Mouse (Mus musculus) intestine, embryonic 14.5 days (tissue): Measurements from ENCODE around the gene Comt. TPM values are rescaled to one million over a fixed set of nuclear protein-coding genes. Genes with fewer than 3 reads are reported as not detected.

Source experiments
- ATAC-seq: fragments of 200-750 bp; cut with Nextera tagmentation; replicated peaks from 2 replicates; pipeline ENCODE4 v1.8.0; 2017; ENCODE audit warnings: low read depth, moderate number of reproducible peaks, moderate TSS enrichment, moderate library complexity; ENCODE audit not compliant: low FRiP score, low TSS enrichment
- DNase-seq: peaks from one replicate; pipeline ENCODE4 v3.0.0-alpha.2; 2018; ENCODE audit warnings: low spot score
- H3K27ac ChIP-seq: fragments of 300-500 bp; sonication (generic); 2 replicates; pipeline ENCODE4 v1.5.1; 2014; ENCODE audit warnings: low read depth, mild to moderate bottlenecking, control low read depth
- H3K27me3 ChIP-seq: fragments of 300-500 bp; sonication (generic); replicated peaks from 2 replicates; pipeline ENCODE4 v1.6.1; 2014; ENCODE audit warnings: low read length, control low read depth; ENCODE audit not compliant: control insufficient read depth, insufficient read depth
- H3K36me3 ChIP-seq: fragments of 300-500 bp; sonication (generic); 2 replicates; pipeline ENCODE4 v1.6.1; 2014; ENCODE audit warnings: low read length, control low read depth; ENCODE audit not compliant: control insufficient read depth, insufficient read depth
- H3K4me1 ChIP-seq: fragments of 300-500 bp; sonication (generic); replicated peaks from 2 replicates; pipeline ENCODE4 v1.6.1; 2014; ENCODE audit warnings: low read length, control low read depth, mixed read lengths; ENCODE audit not compliant: control insufficient read depth, insufficient read depth
- H3K4me2 ChIP-seq: fragments of 300-500 bp; sonication (generic); 2 replicates; pipeline ENCODE4 v1.6.1; 2014; ENCODE audit warnings: low read length
- H3K4me3 ChIP-seq: fragments of 300-500 bp; sonication (generic); 2 replicates; pipeline ENCODE4 v1.5.1; 2014; ENCODE audit warnings: low read depth, low read length, control low read depth, mixed read lengths
- H3K9ac ChIP-seq: fragments of 300-500 bp; sonication (generic); 2 replicates; pipeline ENCODE4 v1.6.1; 2014; ENCODE audit warnings: mild to moderate bottlenecking, low read length
- H3K9me3 ChIP-seq: fragments of 300-500 bp; sonication (generic); 2 replicates; pipeline ENCODE4 v1.6.1; 2016; ENCODE audit warnings: low read length, control low read depth; ENCODE audit not compliant: control insufficient read depth
- WGBS: fragments of 180-500 bp; shearing (Covaris S2); extraction: QIAGEN DNeasy Blood & Tissue Kit; methylation state at CpG from one replicate; pipeline ENCODE4 v1.1.7; 2014; 5-methylcytosine and 5-hydroxymethylcytosine counted together
- polyA plus RNA-seq: library from polyadenylated mRNA; unstranded; fragments of >200 nt; fragmentation: Nextera tagmentation; extraction: Ambion mirVana; gene quantifications from 2 replicates; pipeline ENCODE4 v1.2.1, GENCODE M21; 2014

Gene Comt
- polyA plus RNA-seq, 1 experiment from 2014 or later: 95.6 TPM

DNA sequence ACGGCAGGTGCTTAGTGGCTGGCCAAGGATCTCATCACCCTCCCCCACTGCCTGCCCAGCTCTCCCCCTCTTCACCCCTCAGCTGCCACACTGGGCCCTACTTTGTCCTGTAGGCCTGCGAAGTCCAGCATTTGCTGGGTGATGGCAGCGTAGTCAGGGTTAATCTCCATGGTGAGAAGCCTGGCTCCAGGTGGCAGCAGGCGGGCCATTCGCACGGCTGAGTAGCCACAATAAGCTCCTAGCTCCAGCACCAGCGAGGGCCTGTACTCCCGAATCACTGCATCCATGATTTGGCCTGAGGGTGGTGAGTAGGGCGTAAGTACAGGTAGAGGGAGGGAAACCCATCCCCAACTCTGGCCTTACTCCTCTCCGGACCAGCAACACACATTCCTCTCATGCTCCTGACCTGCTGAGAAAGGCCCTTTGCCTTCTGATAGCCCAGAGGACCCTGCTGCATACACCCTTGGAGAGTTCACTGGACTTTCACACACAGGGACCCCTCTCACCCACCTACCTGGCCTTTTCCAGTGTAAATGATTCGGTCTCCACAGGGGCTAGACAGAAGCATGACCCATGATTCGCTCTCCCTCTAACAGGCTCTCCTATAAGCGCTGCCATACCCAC is 15.5 kb downstream of the Comt start:
- Histone ChIP-seq H3K4me1 (peaks cover 3% of the 10 kb centered on the region), H3K9me3 (no peaks in the 10 kb centered on the region), H3K4me3 (no peak overlapping the region), H3K36me3 (peaks cover 58% of the 10 kb centered on the region), H3K27ac (no peak overlapping the region), H3K4me2 (no peak overlapping the region), H3K27me3 (no peaks in the 10 kb centered on the region), H3K9ac (no peak overlapping the region)
- 88% methylated on average over 13 of the region's 13 CpGs for WGBS
- DNase-seq: no peak
- no peak for ATAC-seq

GRCm38 (mm10) chr16:18410418-18410817 is 16.2 kb downstream of the Comt start:
- Histone ChIP-seq H3K4me1 (no peaks in the 10 kb centered on the region), H3K9me3 (no peaks in the 10 kb centered on the region), H3K27ac (no peak overlapping the region), H3K27me3 (no peaks in the 10 kb centered on the region), H3K4me2 (no peak overlapping the region), H3K36me3 (peaks cover 55% of the 10 kb centered on the region), H3K9ac (no peak overlapping the region), H3K4me3 (no peak overlapping the region)
- 87% methylated on average over 5 of the region's 5 CpGs for WGBS
- DNase-seq (no peak), ATAC-seq (no peak)

DNA sequence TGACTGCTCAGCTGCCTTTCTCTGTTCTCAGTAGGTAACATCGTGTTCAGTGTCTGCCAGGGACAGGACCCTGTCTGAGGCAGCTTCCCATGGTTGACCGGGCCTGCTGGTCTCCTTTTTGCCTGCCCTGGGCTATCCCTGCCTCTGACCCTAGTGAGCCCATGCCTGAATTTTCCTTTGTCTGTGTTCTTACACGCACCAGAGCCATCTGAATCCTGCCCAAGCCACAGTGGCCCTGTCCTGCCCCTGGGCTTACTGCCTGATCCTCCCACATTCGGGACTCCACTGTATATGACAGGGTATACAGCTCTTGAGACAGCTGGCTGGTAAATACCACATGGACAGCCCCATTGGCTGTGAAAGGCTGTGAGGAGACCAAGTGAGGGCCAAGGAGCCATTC is 16.9 kb downstream of the Comt start:
- H3K27me3 ChIP-seq: no peaks in the 10 kb centered on the region
- H3K4me2 ChIP-seq: no peak overlapping the region
- no peak overlapping the region for H3K4me3 ChIP-seq
- DNase-seq (no peak), ATAC-seq (no peak)
- no peak overlapping the region for H3K9ac ChIP-seq
- no peak overlapping the region for H3K27ac ChIP-seq
- no peaks in the 10 kb centered on the region for H3K4me1 ChIP-seq
- peaks cover 55% of the 10 kb centered on the region for H3K36me3 ChIP-seq
- H3K9me3 ChIP-seq: no peaks in the 10 kb centered on the region
- 70% methylated on average over 4 of the region's 4 CpGs for WGBS

GRCm38 (mm10) chr16:18407912-18408311 is 18.7 kb downstream of the Comt start:
- Histone ChIP-seq H3K27ac (no peak overlapping the region), H3K4me3 (no peak overlapping the region), H3K9ac (no peak overlapping the region), H3K9me3 (no peaks in the 10 kb centered on the region), H3K27me3 (no peaks in the 10 kb centered on the region), H3K36me3 (peaks cover 69% of the 10 kb centered on the region), H3K4me2 (no peak overlapping the region), H3K4me1 (no peaks in the 10 kb centered on the region)
- 75% methylated on average over 7 of the region's 7 CpGs for WGBS
- ATAC-seq (no peak), DNase-seq (no peak)

DNA sequence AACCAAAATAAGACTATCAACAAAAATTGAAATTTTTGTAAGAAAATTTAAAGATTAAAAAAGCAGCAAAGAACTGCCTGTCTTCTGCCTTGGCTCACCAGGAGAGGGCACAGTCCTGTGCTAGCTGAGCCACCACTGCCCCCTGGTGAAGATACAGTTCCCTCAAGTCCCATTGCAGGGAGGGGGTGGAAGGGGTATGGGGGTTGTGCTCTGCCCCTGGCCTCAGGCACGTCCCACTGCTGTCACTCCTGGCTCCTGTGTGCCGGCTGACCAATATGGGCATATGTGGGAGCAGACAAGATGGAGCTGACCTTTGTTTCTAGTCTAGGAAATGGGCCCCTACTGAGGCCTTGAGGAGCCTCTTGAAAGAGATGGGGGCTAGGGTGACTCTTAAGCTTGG is 20.4 kb downstream of the Comt start:
- peaks cover 75% of the 10 kb centered on the region for H3K36me3 ChIP-seq
- ATAC-seq: peak; percentile 57
- WGBS: 20% methylated on average over 2 of the region's 2 CpGs
- H3K27me3 ChIP-seq: no peaks in the 10 kb centered on the region
- H3K9ac ChIP-seq: no peak overlapping the region
- H3K27ac ChIP-seq: no peak overlapping the region
- no peak overlapping the region for H3K4me3 ChIP-seq
- DNase-seq: no peak
- no peak overlapping the region for H3K4me2 ChIP-seq
- no peaks in the 10 kb centered on the region for H3K4me1 ChIP-seq
- H3K9me3 ChIP-seq: no peaks in the 10 kb centered on the region

GRCm38 (mm10) chr16:18405876-18406275 is 20.8 kb downstream of the Comt start:
- no peak overlapping the region for H3K4me2 ChIP-seq
- no peak for DNase-seq
- peaks cover 2% of the 10 kb centered on the region for H3K4me1 ChIP-seq
- peaks cover 74% of the 10 kb centered on the region for H3K36me3 ChIP-seq
- 70% methylated on average over 2 of the region's 2 CpGs for WGBS
- H3K27me3 ChIP-seq: no peaks in the 10 kb centered on the region
- H3K9ac ChIP-seq: no peak overlapping the region
- no peak for ATAC-seq
- no peaks in the 10 kb centered on the region for H3K9me3 ChIP-seq
- H3K4me3 ChIP-seq: no peak overlapping the region
- H3K27ac ChIP-seq: no peak overlapping the region

DNA sequence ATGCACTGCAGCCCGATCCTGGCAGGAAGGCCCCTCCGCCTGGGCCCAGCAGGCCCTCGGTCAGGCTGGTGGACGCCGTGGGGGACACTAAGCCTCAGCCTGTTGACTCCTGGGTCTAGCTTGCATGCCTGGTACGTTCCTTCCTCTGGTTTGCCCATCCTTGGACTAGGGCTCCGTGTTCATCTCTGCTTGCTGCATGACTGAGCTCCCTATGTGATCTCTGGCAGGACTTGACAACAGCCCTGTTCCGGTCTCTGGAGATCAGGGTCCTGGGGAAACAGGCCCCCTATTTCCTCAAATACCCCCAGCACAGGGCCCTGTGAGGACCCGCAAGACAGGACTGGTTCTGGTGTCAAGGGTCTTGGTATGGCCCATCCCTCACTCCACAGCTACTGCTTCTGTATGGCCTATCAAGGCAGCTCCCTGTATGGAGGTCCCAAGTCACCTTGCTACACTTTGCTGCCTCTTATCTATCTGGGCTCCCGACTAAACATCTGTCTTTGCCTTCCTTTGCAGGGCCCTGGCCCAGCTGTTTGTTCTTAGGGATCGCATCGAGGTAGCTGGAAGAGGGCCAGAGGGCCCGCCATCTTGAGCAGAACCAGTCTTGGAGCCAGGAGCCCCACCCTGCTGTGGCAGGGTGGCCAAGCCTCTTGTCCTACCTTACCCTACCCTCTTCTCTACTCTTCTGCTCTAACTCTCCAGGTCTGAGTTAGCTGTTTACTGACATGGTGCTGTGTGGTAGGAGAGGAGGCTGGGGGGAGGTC is 21.4 kb downstream of the Comt start:
- Histone ChIP-seq H3K27me3 (no peaks in the 10 kb centered on the region), H3K9ac (no peak overlapping the region), H3K9me3 (no peaks in the 10 kb centered on the region), H3K4me2 (no peak overlapping the region), H3K27ac (no peak overlapping the region), H3K4me1 (peaks cover 6% of the 10 kb centered on the region), H3K36me3 (peaks cover 69% of the 10 kb centered on the region), H3K4me3 (no peak overlapping the region)
- no peak for ATAC-seq
- 86% methylated on average over 13 of the region's 13 CpGs for WGBS
- DNase-seq: no peak

- no peak overlapping the region for H3K4me2 ChIP-seq
- ATAC-seq: no peak
- no peak overlapping the region for H3K4me3 ChIP-seq
- 86% methylated on average over 12 of the region's 12 CpGs for WGBS
- H3K27me3 ChIP-seq: no peaks in the 10 kb centered on the region
- peaks cover 69% of the 10 kb centered on the region for H3K36me3 ChIP-seq
- H3K27ac ChIP-seq: no peak overlapping the region
- no peak overlapping the region for H3K9ac ChIP-seq
- no peaks in the 10 kb centered on the region for H3K9me3 ChIP-seq
- no peak for DNase-seq
- H3K4me1 ChIP-seq: peaks cover 6% of the 10 kb centered on the region
Measured at GRCm38 (mm10) chr16:18403285-18403684, 23.4 kb downstream of the Comt start.
